Mouse (Mus musculus) small intestine, adult 2 months (tissue): ENCODE measurements around the gene Skap2. TPM values are rescaled to one million over a fixed set of nuclear protein-coding genes. Genes with fewer than 3 reads are reported as not detected.

Experiments used
- H3K27ac ChIP-seq: fragments of 200-500 bp; 2 replicates; pipeline ENCODE4 v1.5.1; 2012; ENCODE audit warnings: low read depth, low read length, control low read depth, inconsistent platforms; ENCODE audit not compliant: insufficient read depth
- H3K27me3 ChIP-seq: fragments of 200-500 bp; 2 replicates; pipeline ENCODE4 v1.6.1; 2012; ENCODE audit warnings: mild to moderate bottlenecking, moderate library complexity, low read length, inconsistent platforms; ENCODE audit not compliant: control insufficient read depth, insufficient read depth
- H3K36me3 ChIP-seq: fragments of 200-500 bp; 2 replicates; pipeline ENCODE4 v1.6.1; 2012; ENCODE audit warnings: mild to moderate bottlenecking, low read length, control low read depth, inconsistent platforms; ENCODE audit not compliant: control insufficient read depth, insufficient read depth
- H3K4me1 ChIP-seq: fragments of 200-500 bp; 2 replicates; pipeline ENCODE4 v1.6.1; 2012; ENCODE audit warnings: low read length, inconsistent platforms, mixed read lengths; ENCODE audit not compliant: control insufficient read depth, insufficient read depth, insufficient read length
- H3K4me3 ChIP-seq: fragments of 200-500 bp; 2 replicates; pipeline ENCODE4 v1.5.1; 2012; ENCODE audit warnings: low read depth, mild to moderate bottlenecking, control low read depth, inconsistent platforms, low read length, moderate library complexity
- CTCF ChIP-seq: fragments of 200-500 bp; IDR thresholded peaks from 2 replicates; pipeline ENCODE4 v1.5.1; 2012; ENCODE audit warnings: low read depth, mild to moderate bottlenecking, control low read depth, inconsistent platforms, low read length, moderate library complexity, mixed read lengths; ENCODE audit not compliant: insufficient replicate concordance, insufficient read length; ENCODE audit errors: extremely low read depth
- POLR2A ChIP-seq: fragments of 200-500 bp; IDR thresholded peaks from 2 replicates; pipeline ENCODE4 v1.6.1; 2012; ENCODE audit warnings: low read depth, mild to moderate bottlenecking, control low read depth, inconsistent platforms, low read length, moderate library complexity
- WGBS: fragments of 180-500 bp; shearing (Covaris S2); methylation state at CpG from one replicate; pipeline ENCODE4 v1.1.7; 2018; 5-methylcytosine and 5-hydroxymethylcytosine counted together
- polyA plus RNA-seq: library from polyadenylated mRNA; depleted of rRNA; stranded (reverse); fragments of >200 nt; gene quantifications from 2 replicates; pipeline ENCODE4 v1.2.3, GENCODE M21; 2012

Skap2 gene
- polyA plus RNA-seq, 1 experiment, result 6.5 TPM

GRCm38 (mm10) chr6:52005616-52005962 is 6.8 kb downstream of the Skap2 start:
- WGBS, result 46% methylated on average over 8 of the region's 8 CpGs
- Histone ChIP-seq H3K27me3 (peaks cover 13% of the 10 kb centered on the region), H3K4me3 (no peak overlapping the region), H3K27ac (no peak overlapping the region), H3K36me3 (0 out of 2 replicates have a peak, but pooled peaks cover 5% of the 10 kb centered on the region), H3K4me1 (no peaks in the 10 kb centered on the region)
- TF ChIP-seq POLR2A, result no peak

DNA sequence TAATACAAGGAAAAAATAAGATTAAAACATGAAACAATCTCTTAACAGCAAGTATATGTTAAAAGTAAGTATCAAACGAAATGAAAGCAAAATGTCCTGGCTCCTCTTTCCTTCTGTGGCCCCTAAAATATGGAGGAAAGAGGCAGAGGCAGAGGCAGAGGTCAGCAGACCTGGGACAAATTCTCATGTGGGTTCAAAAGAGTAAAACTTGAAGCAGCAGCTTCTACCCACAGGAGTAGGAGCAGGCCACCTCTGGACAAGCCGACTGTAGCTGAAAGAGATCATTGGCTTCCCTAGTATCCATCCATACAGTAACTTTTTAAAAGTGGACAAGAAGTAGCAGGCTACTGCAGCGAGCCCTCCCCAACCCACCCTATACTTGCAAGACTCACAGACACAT is 7.4 kb downstream of the Skap2 start:
- Histone ChIP-seq H3K4me1 (no peaks in the 10 kb centered on the region), H3K4me3 (no peak overlapping the region), H3K27ac (no peak overlapping the region), H3K36me3 (0 out of 2 replicates have a peak, but pooled peaks cover 5% of the 10 kb centered on the region), H3K27me3 (peaks cover 13% of the 10 kb centered on the region)
- no peak for TF ChIP-seq POLR2A
- no peak for TF ChIP-seq CTCF
- WGBS, result 52% methylated on average over 3 of the region's 3 CpGs

DNA sequence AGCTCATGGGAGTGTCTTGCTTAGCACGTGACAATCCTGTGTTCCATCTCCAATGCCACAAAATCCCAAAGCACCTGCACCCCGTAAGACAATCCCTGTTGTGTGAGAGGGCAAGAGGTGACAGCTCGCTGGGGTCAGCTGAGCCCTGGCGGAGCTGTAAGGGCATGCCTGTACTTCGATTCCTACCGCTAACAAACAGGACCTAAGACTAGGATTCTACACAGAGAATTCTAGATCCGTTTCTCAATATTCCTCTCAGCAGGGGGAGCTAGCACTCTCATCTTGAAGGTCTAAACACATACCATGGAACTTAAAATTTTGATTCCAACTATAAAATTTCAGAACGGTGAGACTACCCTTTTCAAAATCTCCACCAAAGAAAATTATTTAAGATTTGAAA is 9.7 kb downstream of the Skap2 start:
- Histone ChIP-seq H3K4me3 (no peak overlapping the region), H3K4me1 (no peaks in the 10 kb centered on the region), H3K27ac (no peak overlapping the region), H3K27me3 (peaks cover 13% of the 10 kb centered on the region), H3K36me3 (0 out of 2 replicates have a peak, but pooled peaks cover 5% of the 10 kb centered on the region)
- TF ChIP-seq POLR2A (no peak), CTCF (no peak)
- WGBS, result 63% methylated on average over 8 of the region's 8 CpGs

GRCm38 (mm10) chr6:51999157-51999478 is 13.2 kb downstream of the Skap2 start:
- no peaks in the 10 kb centered on the region; the same call in 1 of the 2 replicates for H3K27me3 ChIP-seq
- H3K4me3 ChIP-seq, result no peak overlapping the region
- TF ChIP-seq POLR2A (no peak), CTCF (no peak)
- 90% methylated on average over 4 of the region's 4 CpGs for WGBS
- H3K4me1 ChIP-seq, result no peaks in the 10 kb centered on the region
- 0 out of 2 replicates have a peak, but pooled peaks cover 5% of the 10 kb centered on the region for H3K36me3 ChIP-seq
- no peak overlapping the region for H3K27ac ChIP-seq

- TF ChIP-seq POLR2A, result no peak
- no peak for TF ChIP-seq CTCF
- Histone ChIP-seq H3K4me1 (no peaks in the 10 kb centered on the region), H3K27ac (no peak overlapping the region), H3K36me3 (0 out of 2 replicates have a peak, but pooled peaks cover 5% of the 10 kb centered on the region), H3K27me3 (no peaks in the 10 kb centered on the region), H3K4me3 (no peak overlapping the region)
- WGBS, result 68% methylated on average over 7 of the region's 7 CpGs
Measured at GRCm38 (mm10) chr6:51998409-51999156, 13.8 kb downstream of the Skap2 start.

DNA sequence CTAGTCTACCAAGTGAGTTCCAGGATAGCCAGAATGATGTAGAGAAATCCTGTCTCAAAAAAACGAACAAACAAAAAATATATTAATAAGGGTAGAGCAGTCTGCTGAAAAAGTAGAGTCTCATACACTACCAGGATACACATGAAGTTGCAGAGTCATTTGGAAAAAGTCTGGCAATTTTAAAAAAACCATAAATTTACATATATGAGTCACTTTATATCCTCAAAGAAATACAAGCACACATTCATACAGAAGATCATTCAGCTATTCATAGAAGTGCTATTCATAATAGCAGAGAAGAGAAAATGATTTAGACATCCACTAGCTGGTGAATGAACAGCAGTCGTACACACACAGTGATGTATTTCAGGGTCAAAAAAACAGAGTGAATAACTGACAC is 24.4 kb downstream of the Skap2 start:
- TF ChIP-seq POLR2A (no peak), CTCF (no peak)
- 87% methylated on average over 2 of the region's 2 CpGs for WGBS
- H3K36me3 ChIP-seq, result 0 out of 2 replicates have a peak, but pooled peaks cover 2% of the 10 kb centered on the region
- no peak overlapping the region for H3K27ac ChIP-seq
- H3K4me3 ChIP-seq, result no peak overlapping the region
- no peaks in the 10 kb centered on the region for H3K27me3 ChIP-seq
- no peaks in the 10 kb centered on the region for H3K4me1 ChIP-seq

GRCm38 (mm10) chr6:51977638-51978037 is 34.7 kb downstream of the Skap2 start:
- TF ChIP-seq POLR2A (no peak), CTCF (no peak)
- Histone ChIP-seq H3K36me3 (no peaks in the 10 kb centered on the region), H3K4me3 (no peak overlapping the region), H3K4me1 (no peaks in the 10 kb centered on the region), H3K27me3 (no peaks in the 10 kb centered on the region), H3K27ac (no peak overlapping the region)
- 78% methylated on average over 3 of the region's 3 CpGs for WGBS

- TF ChIP-seq CTCF (no peak), POLR2A (no peak)
- 66% methylated on average over 4 of the region's 4 CpGs for WGBS
- no peak overlapping the region for H3K27ac ChIP-seq
- H3K27me3 ChIP-seq, result no peaks in the 10 kb centered on the region
- H3K4me1 ChIP-seq, result no peaks in the 10 kb centered on the region
- no peaks in the 10 kb centered on the region for H3K36me3 ChIP-seq
- H3K4me3 ChIP-seq, result no peak overlapping the region
Measured at GRCm38 (mm10) chr6:51975751-51976150, 36.6 kb downstream of the Skap2 start.
